Mouse (Mus musculus) heart, postnatal 25 days (tissue): ENCODE data around the gene Mark2. TPM values are rescaled to one million over a fixed set of nuclear protein-coding genes. Genes with fewer than 3 reads are reported as not detected.
A peak's percentile ranks its signal among the peaks of the same experiment; 100 is the strongest.
"Not testable (repeated sequence)": the region's sequence is repeated elsewhere in the genome, so short reads cannot be mapped to it uniquely, and the experiment has no call there.

Source experiments
- DNase-seq: peaks from one replicate; pipeline ENCODE4 v3.0.0; 2022; ENCODE audit warnings: low spot score
- intact Hi-C: fragments of 180-260 bp; cut with DNase I; formaldehyde crosslinking; loops from one replicate; pipeline ENCODE4 v1.15.1; 2025
- total RNA-seq, 2 experiments: library from RNA; stranded (reverse); gene quantifications; 2 replicates each; pipeline ENCODE4 v1.2.3; 2021

Gene Mark2
- 10 to 100 TPM; 49.4 to 55.3 TPM for total RNA-seq

- peak; percentile 98 for DNase-seq
- intact Hi-C loops = loop anchor here (2.0 to 10.0 kb wide), 4 partner anchors 31 to 277 kb away; partner anchors contain the start of gene Spindoc
These were observed at the start of gene Mark2 for GRCm38 (mm10) chr19:7341512-7342397. Gene Mark2 (minus strand): TSS chr19:7341860.

- DNase-seq = no peak
- intact Hi-C loops = no loop called here
These were observed 46.8 kb upstream of the Mark2 start for GRCm38 (mm10) chr19:7388488-7388887.

- intact Hi-C loops = no loop called here
- DNase-seq = no peak
These were observed 44.4 kb upstream of the Mark2 start for GRCm38 (mm10) chr19:7386042-7386441.

GRCm38 (mm10) chr19:7382903-7383865 is 41.5 kb upstream of the Mark2 start, which contains the start of gene Spindoc:
Gene Spindoc (minus strand): TSS chr19:7382994.
- intact Hi-C loops = loop anchor here (2.0 to 5.0 kb wide), 2 partner anchors 36 to 41 kb away; partner anchors contain the start of gene Mark2
- peak; percentile 96 for DNase-seq

- peak; percentile 33 for DNase-seq
- intact Hi-C loops = loop anchor here (2.0 to 5.0 kb wide), 2 partner anchors 36 to 40 kb away; partner anchors contain the start of gene Mark2
These were observed 40.7 kb upstream of the Mark2 start for GRCm38 (mm10) chr19:7382248-7382902.

GRCm38 (mm10) chr19:7381906-7382247 is 40.2 kb upstream of the Mark2 start:
- no peak for DNase-seq
- intact Hi-C loops = loop anchor here (2.0 to 5.0 kb wide), 2 partner anchors 37 to 40 kb away; partner anchors contain the start of gene Mark2

GRCm38 (mm10) chr19:7377639-7378038 is 36.0 kb upstream of the Mark2 start:
- DNase-seq = no peak
- intact Hi-C loops = no loop called here

GRCm38 (mm10) chr19:7374491-7374890 is 32.8 kb upstream of the Mark2 start:
- intact Hi-C loops = no loop called here
- DNase-seq = no peak

DNA sequence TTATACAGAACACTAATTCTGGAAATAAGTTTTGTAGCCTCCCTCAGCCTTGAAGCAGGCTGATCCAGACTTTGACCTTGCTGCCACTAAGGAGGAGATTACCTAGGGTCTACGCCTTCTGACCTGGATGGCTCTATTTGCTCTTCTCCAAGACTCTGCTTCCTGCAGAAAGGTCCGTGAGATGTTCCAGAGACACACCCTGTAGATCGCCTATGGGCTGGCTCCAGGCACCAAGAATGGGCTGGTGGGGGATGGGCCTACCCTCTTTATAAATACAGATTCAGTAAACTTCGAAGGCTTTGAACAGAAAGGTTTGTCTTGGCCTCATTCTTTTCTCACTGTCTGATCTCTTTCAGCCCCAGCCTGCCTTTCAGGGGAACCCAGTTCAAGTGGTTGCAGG is 27.8 kb upstream of the Mark2 start:
- DNase-seq, intact Hi-C loops: not testable (repeated sequence)

DNA sequence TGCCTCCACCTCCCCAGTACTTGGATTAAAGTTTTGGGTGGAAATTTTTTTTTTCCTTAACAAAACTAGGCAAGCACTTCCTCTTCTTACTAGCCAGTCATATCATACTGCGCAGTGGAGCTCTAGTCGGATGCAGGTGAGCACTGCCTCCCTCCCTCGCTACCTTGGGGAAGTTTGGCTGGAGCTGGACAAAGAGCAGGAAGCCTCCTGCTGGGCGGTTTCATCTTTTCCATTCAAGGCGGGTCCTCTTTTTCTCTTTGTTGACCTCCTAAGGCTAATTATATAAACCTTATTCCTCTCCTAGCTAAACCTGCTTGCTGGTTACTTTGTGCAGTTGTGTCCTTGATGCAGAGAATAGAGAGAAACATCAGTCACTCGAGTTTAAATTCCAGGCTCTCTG is 12.0 kb upstream of the Mark2 start:
- intact Hi-C loops = no loop called here
- DNase-seq = no peak

DNA sequence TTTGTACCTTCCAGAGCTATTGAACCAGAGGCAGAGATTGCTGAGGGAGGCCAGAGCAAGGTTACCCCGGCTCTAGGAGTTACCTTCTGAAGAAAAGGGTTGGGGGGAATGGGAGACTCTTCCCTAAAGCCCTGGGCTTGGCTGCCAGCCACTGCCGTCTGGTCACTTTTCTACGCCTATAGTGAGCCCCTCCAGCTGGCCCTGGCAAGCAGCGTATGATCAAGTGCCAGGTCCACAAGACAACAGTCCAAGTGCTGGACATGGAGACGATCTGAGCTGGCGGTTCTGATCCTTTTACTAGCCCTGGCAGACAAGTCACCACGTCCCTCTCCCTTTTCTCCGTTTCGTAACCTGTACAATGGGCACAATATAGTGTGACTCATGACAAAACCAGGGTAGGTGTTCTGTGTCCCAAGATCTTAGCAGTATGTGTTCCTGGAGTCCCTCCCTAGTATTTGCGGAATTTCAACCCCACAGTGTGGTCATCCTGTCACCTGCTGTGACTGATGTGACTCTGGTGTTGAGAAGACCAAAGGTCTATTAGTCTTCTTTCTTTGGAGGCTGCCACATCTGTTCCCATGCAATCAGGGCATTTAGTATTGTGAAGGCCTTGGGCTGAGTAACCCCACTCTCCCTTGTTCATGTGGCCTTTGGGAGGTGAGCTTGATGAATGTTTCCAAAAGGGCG is 11.3 kb upstream of the Mark2 start:
- intact Hi-C loops = no loop called here
- no peak for DNase-seq

GRCm38 (mm10) chr19:7349993-7350392 is 8.3 kb upstream of the Mark2 start:
- DNase-seq = no peak
- intact Hi-C loops = loop anchor here (10.0 kb wide), 2 partner anchors 115 to 285 kb away; no protein-coding TSS in a partner anchor

- DNase-seq = no peak
- intact Hi-C loops = loop anchor here (1.0 to 10.0 kb wide), 5 partner anchors 66 to 280 kb away; no protein-coding TSS in a partner anchor
These were observed 3.6 kb upstream of the Mark2 start for GRCm38 (mm10) chr19:7345235-7345755.

- no peak for DNase-seq
- intact Hi-C loops = loop anchor here (5.0 to 10.0 kb wide), 3 partner anchors 40 to 278 kb away; partner anchors contain the start of gene Spindoc
These were observed 986 bp upstream of the Mark2 start for GRCm38 (mm10) chr19:7342646-7343045.

DNA sequence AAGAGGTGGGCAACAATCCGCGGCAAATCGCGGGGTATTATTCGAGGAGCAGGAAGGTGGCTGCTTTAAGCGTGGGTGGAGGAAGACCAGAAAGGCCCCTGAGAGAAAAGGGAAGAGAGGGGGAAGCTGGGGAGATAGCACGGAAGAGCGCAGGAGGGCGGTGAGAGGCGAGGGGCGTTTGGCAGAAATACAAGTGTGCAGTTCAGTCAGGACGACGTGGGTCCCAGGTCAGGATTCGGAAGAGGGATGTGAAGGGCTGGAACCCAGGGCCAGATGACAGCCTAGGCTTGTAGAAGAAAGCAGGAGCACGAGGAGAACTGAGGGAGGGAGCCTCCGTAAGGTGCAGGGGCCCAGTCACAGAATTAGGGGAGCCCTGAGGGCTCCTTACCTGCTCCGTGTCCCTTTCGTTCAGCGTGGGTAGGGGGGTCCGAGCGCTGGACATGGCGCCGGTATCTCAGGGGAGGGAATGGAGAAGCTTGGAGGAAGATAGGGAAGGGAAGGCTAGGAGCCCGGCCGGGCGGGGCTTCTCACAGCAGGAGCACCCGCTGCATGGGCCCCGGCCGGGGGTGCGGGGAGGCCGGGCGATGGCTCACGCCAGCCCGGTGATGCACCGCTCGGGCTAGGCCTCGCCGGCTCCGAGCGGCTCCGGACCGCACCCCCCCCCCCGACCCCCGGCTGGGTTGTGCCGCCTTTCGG is 732 bp downstream of the Mark2 start:
- no peak for DNase-seq
- intact Hi-C loops = loop anchor here (2.0 to 10.0 kb wide), 4 partner anchors 30 to 276 kb away; partner anchors contain the start of gene Spindoc

DNA sequence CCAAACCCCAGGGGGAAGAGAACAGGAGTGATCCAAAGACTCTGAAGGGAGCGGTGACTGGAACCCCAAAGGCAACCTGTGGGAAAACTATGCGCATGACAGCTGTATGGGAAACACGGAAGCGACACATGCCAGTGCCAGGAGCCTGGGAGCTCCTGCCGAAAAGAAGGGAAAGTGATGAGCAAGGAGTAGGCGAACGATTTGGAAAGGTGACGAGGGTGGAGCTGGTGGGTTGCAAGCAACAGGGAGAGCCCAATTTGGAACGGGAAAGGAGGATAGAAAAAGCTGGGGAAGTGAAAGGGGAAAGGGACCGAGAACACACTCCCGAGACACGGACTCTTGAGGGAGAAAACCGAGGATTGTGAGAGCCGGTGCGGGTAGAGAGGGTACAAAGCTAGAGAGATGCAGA is 1.3 kb downstream of the Mark2 start:
- DNase-seq = no peak
- intact Hi-C loops = loop anchor here (2.0 to 10.0 kb wide), 4 partner anchors 30 to 276 kb away; partner anchors contain the start of gene Spindoc

DNA sequence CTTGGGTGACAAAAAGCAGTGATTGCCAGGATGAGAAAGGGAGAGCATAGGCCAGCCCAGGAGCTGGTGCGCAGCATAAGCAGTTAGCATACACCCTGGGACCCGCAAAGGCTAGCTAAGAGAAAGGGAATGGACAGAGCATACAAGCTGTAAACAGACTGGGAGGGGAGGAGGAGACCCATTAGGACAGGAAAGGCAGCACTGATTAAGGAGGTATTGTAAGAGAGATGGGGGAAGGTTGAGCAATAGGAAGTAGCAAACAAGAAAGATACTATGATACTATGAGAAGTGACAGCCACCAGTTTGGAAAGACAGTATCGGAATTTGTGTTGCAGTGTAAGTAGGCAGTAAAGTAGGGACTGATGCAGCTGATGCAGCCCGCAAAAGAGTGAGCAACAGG is 1.8 kb downstream of the Mark2 start:
- intact Hi-C loops = loop anchor here (2.0 to 10.0 kb wide), 4 partner anchors 29 to 275 kb away; partner anchors contain the start of gene Spindoc
- no peak for DNase-seq

DNA sequence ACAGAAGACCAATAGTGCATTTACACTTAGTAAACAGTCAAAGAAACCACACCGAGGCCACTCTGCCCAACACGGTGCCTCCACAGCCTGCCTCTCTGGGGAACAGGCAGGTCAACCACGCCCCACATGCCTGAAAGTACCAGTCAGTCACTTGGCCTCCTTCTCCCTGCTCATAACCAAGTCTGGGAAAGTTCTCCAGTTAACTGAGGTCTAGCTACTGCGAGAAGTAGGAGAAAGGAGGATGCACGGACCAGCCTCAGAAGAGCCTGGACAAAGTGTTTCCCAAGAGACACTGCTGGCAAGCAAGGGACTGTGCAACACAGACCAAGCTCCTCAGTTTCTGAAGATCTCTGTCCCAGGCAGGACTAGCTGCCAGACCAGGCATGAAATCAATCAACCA is 2.6 kb downstream of the Mark2 start:
- DNase-seq = no peak
- intact Hi-C loops = no loop called here
